Mouse (Mus musculus) E14TG2a.4 (cell line): Measurements from ENCODE around the gene Dusp22.

Experiments used
- CTCF ChIP-seq: conservative IDR thresholded peaks from 2 replicates; pipeline ENCODE4 v1.5.1; 2014; ENCODE audit warnings: low read length
- NANOG ChIP-seq: IDR thresholded peaks from 2 replicates; pipeline ENCODE4 v1.6.1; 2014; ENCODE audit warnings: borderline replicate concordance, low read length, mixed read lengths
- POU5F1 ChIP-seq: IDR thresholded peaks from 2 replicates; pipeline ENCODE4 v1.6.1; 2014; ENCODE audit warnings: low read length, borderline replicate concordance

GRCm38 (mm10) chr13:30737257-30737656, 77.5 kb downstream of the Dusp22 start:
- TF ChIP-seq CTCF, result no peak
- TF ChIP-seq POU5F1, result no peak
- no peak for TF ChIP-seq NANOG
